Mouse (Mus musculus) CH12.LX (cell line): ENCODE results near the gene Clec2h.

ENCODE experiments used
- CHD2 ChIP-seq: IDR thresholded peaks from 2 replicates; pipeline ENCODE4 v1.6.1; 2011; ENCODE audit warnings: low read length, improper control_type of control experiment
- CTCF ChIP-seq, 2 experiments: IDR thresholded peaks in 1 of 2; conservative IDR thresholded peaks in 1 of 2; 2 replicates each; pipeline ENCODE4 v1.5.1; 2011 to 2012; ENCODE audit warnings: low read depth in 2 of 2, low read length in 2 of 2, improper control_type of control experiment in 1 of 2, inconsistent platforms in 1 of 2, mild to moderate bottlenecking in 1 of 2, moderate library complexity in 1 of 2
- EP300 ChIP-seq: IDR thresholded peaks from 2 replicates; pipeline ENCODE4 v1.6.1; 2011; ENCODE audit warnings: low read length, improper control_type of control experiment
- MEF2A ChIP-seq: IDR thresholded peaks from 2 replicates; pipeline ENCODE4 v1.6.1; 2014; ENCODE audit warnings: low read depth, mild to moderate bottlenecking, inconsistent platforms, low read length, improper control_type of control experiment, borderline replicate concordance
- POLR2A ChIP-seq: IDR thresholded peaks from 2 replicates; pipeline ENCODE4 v1.6.1; 2011; ENCODE audit warnings: low read depth, mild to moderate bottlenecking, improper control_type of control experiment, low read length
- POLR2AphosphoS2 ChIP-seq: IDR thresholded peaks from 2 replicates; pipeline ENCODE4 v1.6.1; 2011; ENCODE audit warnings: low read depth, low read length, improper control_type of control experiment
- SIN3A ChIP-seq: IDR thresholded peaks from 2 replicates; pipeline ENCODE4 v1.6.1; 2012; ENCODE audit warnings: low read length, improper control_type of control experiment, inconsistent platforms
- UBTF ChIP-seq: IDR thresholded peaks from 2 replicates; pipeline ENCODE4 v1.6.1; 2012; ENCODE audit warnings: low read depth, mild to moderate bottlenecking, inconsistent platforms, low read length, improper control_type of control experiment, moderate library complexity
- USF1 ChIP-seq: IDR thresholded peaks from 2 replicates; pipeline ENCODE4 v1.6.1; 2014; ENCODE audit warnings: low read depth, mild to moderate bottlenecking, inconsistent platforms, low read length, improper control_type of control experiment

DNA sequence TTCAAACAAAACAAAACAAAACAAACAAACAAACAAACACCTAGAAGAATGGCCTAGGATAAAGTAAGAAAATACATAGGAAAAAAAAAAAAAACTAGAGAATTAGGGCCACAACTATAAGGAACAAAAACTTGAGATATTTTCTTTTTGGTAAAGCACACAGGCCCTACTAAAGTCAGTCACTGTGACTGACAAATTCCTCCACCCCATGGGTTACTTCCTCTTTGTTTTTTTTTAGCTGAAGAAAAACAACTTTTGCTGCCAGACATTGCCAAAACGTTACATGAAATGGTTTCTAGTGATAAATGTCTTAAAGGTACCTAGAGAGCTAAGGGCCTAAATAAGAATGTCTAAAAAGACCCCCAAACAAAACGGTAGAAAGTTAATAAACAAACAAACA, 18.2 kb upstream of the Clec2h start:
- TF ChIP-seq SIN3A (no peak), POLR2A (no peak), EP300 (no peak), POLR2AphosphoS2 (no peak), UBTF (no peak), CTCF (conservative IDR thresholded peaks at IDR 0.05 in 1 of 2, IDR thresholded peaks at IDR 0.05 in 1 of 2; ENCODE audit: low read depth in 2 of 2, low read length in 2 of 2) (no peak), MEF2A (no peak), USF1 (no peak), CHD2 (no peak)
